Mouse (Mus musculus) layer of hippocampus, adult 2 months (tissue): ENCODE results near the gene Zbtb45. TPM values are rescaled to one million over a fixed set of nuclear protein-coding genes. Genes with fewer than 3 reads are reported as not detected.

ENCODE experiments used
- DNase-seq, 2 experiments: peaks; one replicate each; pipeline ENCODE4 v3.0.0; 2022; ENCODE audit warnings: low spot score in 2 of 2
- H3K27ac ChIP-seq: fragments of 200-600 bp; 2 replicates; pipeline ENCODE4 v1.8.1; 2022
- H3K4me3 ChIP-seq: fragments of 200-600 bp; 2 replicates; pipeline ENCODE4 v1.8.1; 2022; ENCODE audit warnings: mild to moderate bottlenecking
- CTCF ChIP-seq: fragments of 200-600 bp; conservative IDR thresholded peaks from 2 replicates; pipeline ENCODE4 v1.8.1; 2022; ENCODE audit warnings: antibody characterized with exemption, mild to moderate bottlenecking, moderate library complexity
- total RNA-seq, 2 experiments: library from RNA; stranded (reverse); gene quantifications; 2 replicates each; pipeline ENCODE4 v1.2.3; 2021

The Zbtb45 gene
- total RNA-seq, 2 experiments from 2014 or later, result 32.9 to 34.8 TPM

- Histone ChIP-seq H3K4me3 (no peak overlapping the region), H3K27ac (no peak overlapping the region)
- TF ChIP-seq CTCF, result no peak
- no peak for DNase-seq
Observed at GRCm38 (mm10) chr7:13006011-13006410, 3.8 kb downstream of the Zbtb45 start.

DNA sequence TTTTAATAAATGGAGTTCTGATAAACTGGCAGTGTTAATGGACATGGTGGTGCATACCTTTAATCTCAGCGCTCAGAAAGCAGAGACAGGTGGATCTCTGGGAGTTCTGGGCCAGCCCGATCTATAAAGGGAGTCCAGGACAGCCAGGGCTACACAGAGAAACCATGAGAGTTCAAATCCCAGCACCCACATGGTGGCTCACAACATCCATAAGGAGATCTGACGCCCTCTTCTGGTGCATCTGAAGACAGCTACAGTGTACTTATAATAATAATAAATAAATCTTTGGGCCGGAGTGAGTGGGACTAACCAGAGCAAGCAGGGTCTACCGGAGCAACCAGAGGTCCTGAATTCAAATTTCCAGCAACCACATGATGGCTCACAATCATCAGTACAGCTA is 6.5 kb downstream of the Zbtb45 start:
- Histone ChIP-seq H3K4me3 (no peak overlapping the region), H3K27ac (no peak overlapping the region)
- TF ChIP-seq CTCF, result peak; percentile 18; the same call in 1 of the 2 replicates
- no peak for DNase-seq

DNA sequence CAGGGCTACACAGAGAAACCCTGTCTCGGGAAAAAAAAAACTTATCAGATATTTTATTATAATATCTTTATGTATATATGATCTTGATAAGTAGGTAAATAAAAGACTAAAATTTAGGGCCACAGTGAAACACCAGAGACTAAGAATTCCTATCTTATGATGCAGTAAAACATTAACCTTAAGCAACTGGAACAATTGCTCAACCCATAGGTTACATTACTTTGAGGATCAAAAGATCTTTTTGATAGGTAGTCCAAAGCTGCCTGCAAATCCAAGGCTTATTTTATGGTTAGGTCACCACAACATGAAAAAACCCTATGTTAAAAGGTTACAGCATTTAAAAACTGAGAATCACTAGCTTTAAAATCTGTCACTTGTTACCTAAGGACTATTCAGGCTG is 8.2 kb downstream of the Zbtb45 start:
- Histone ChIP-seq H3K4me3 (no peak overlapping the region), H3K27ac (no peak overlapping the region)
- no peak for TF ChIP-seq CTCF
- no peak for DNase-seq

GRCm38 (mm10) chr7:12998851-12999250 is 11.0 kb downstream of the Zbtb45 start, which contains the start of gene Trim28:
Trim28 (plus strand) TSS chr7:12999114.
- no peak for TF ChIP-seq CTCF
- no peak within 1 kb of the TSS for H3K4me3 ChIP-seq
- H3K27ac ChIP-seq, result no peak within 1 kb of the TSS
- DNase-seq, result no peak

DNA sequence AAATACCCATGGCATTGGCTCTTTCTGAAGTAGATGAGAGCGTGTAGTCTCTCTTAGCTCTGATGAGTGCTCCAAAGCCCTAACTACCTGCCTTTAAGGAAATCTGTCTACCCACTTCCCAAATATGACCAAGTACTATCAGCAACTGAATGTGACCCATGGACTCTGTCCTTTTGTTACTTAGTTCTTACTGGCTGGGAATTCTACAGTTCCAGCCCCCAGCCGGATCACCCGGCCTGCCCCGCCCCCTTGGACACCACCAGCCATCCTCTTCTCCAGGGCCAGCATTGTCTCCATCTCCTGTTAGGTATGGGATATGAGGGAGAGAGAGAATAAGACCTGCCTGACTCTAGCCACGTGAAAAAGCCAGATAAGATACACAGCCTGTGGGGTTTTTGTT is 11.8 kb downstream of the Zbtb45 start, which contains the start of gene Slc27a5:
Gene Slc27a5, minus strand, starts transcription at position 140 of the 400 bp plus-strand sequence.
- DNase-seq, result no peak
- H3K27ac ChIP-seq, result no peak within 1 kb of the TSS
- no peak within 1 kb of the TSS for H3K4me3 ChIP-seq
- TF ChIP-seq CTCF, result no peak

- no peak for TF ChIP-seq CTCF
- DNase-seq, result no peak
- Histone ChIP-seq H3K27ac (no peak overlapping the region), H3K4me3 (no peak overlapping the region)
Observed at GRCm38 (mm10) chr7:12997230-12997629, 12.6 kb downstream of the Zbtb45 start.

DNA sequence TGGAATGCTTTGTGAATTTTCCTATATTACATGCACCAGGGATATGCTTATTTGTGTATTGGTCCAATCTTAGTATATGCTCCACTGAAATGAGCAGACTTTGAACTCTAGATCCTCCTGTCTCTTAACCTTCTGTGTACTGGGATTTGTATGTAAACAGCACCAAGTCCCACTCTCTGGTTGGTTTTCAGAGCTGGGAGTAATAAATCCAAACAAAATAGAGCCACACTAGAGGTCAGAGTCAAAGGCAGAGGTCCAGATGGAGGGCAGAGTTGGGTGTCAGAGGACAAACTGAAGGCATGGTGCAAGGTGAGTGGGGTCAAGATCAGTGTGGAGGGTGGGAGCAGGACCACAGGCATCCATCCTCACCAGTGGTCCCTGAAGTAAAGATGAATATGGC is 14.0 kb downstream of the Zbtb45 start:
- H3K4me3 ChIP-seq, result no peak overlapping the region
- TF ChIP-seq CTCF, result no peak
- H3K27ac ChIP-seq, result no peak overlapping the region
- DNase-seq, result no peak

GRCm38 (mm10) chr7:12993148-12993547 is 16.7 kb downstream of the Zbtb45 start:
- TF ChIP-seq CTCF, result no peak
- no peak overlapping the region for H3K4me3 ChIP-seq
- no peak overlapping the region for H3K27ac ChIP-seq
- no peak for DNase-seq

GRCm38 (mm10) chr7:12992222-12992621 is 17.6 kb downstream of the Zbtb45 start:
- TF ChIP-seq CTCF, result peak; percentile 76
- H3K27ac ChIP-seq, result no peak overlapping the region
- no peak overlapping the region for H3K4me3 ChIP-seq
- DNase-seq, result peak in 1 of 2 experiments; percentile 19

DNA sequence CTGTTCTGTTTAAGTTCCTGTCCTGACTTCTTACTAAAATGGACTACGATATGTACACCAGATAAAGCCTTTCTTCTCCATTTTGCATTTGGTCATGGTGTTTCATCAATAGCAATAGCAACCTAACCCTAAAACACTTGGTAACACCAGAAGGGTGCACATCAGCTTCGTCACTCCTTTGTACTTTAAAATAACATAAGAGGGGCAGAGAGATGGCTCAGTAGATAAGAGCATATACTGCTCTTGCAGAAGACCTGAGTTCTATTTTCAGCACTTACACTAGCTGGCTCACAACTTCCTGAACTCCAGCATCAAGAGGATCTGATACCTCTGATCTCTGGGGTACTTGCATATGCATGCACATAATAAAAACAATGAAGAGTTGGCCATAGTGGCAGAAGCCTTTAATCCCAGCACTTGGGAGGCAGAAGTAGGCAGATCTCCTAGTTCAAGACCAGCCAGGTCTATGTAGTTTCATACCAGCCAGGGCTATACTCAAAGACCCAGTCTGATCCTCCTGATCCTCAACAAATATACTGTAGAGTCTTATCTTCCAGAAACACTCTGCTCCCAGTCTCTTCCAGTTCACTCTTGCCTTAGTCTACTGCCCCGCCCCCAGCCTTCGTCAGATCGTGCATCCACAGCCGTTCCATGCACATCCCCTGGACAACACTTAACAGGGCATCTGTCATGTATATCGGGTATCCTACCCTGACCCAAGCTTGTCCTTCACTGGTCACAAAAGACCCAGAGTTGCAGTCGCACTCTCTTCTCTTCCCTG is 22.2 kb downstream of the Zbtb45 start:
- TF ChIP-seq CTCF, result no peak
- Histone ChIP-seq H3K4me3 (no peak overlapping the region), H3K27ac (no peak overlapping the region)
- DNase-seq, result no peak

DNA sequence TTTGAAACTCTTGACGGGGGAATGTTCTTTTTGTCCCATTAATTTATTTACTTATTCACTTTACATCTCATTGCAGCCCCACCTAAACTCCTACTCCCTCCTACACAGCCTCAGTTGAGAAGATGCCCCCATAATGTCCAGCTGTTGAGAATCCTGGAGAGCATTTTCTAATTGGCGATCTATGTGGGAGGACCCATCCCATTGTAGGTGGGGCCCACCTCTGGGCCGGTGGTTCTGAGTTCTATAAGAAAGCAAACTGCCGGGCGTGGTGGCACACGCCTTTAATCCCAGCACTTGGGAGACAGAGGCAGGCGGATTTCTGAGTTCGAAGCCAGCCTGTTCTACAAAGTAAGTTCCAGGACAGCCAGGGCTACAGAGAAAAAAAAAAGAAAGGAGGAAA is 22.9 kb downstream of the Zbtb45 start:
- H3K27ac ChIP-seq, result no peak overlapping the region
- no peak for DNase-seq
- no peak for TF ChIP-seq CTCF
- no peak overlapping the region for H3K4me3 ChIP-seq

DNA sequence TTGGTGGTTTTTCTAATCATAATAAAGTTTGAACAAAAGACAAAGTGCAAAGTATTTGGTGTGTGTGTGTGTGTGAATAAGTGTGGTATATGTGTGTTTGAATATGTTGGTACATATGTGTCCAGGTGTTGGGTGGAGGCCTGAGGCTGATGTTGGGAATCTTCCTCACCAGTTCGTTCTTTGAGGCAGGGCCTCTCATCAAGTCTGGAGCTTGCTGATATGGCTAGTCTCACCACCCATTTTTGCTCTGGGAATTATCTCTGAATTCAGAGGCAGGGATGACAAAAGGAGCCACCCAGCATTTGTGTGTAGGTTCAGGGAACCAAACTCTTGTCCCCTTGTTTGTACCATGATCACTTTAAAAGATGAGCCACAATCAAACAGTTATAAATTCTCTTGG is 24.1 kb downstream of the Zbtb45 start:
- Histone ChIP-seq H3K27ac (no peak overlapping the region), H3K4me3 (no peak overlapping the region)
- TF ChIP-seq CTCF, result no peak
- DNase-seq, result no peak

DNA sequence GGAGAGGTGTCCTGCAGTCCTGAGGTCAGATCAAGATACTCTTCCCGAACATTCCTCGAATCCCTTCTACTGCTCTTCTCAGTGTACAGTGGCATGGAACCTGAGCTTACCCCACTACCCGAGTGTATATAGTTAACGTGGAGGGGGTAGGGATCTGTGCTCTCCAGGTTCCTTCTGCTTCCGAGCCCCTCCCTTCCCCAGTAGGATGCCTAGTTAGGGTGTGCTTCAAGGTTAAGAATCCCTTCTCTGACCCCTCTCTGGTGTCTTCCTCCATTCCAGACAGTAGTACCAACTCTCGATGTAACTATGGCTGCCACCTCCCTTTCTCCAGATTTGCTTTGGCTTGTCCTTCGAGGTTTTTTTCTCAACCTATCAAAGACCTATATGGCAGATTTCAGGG is 29.5 kb downstream of the Zbtb45 start:
- Histone ChIP-seq H3K4me3 (no peak overlapping the region), H3K27ac (no peak overlapping the region)
- DNase-seq, result no peak
- TF ChIP-seq CTCF, result no peak

GRCm38 (mm10) chr7:12979776-12980175 is 30.1 kb downstream of the Zbtb45 start:
- Histone ChIP-seq H3K4me3 (no peak overlapping the region), H3K27ac (no peak overlapping the region)
- no peak for DNase-seq
- TF ChIP-seq CTCF, result no peak
